Mouse (Mus musculus): ENCODE measurements around the gene Frmd4b. TPM values are rescaled to one million over a fixed set of nuclear protein-coding genes. Genes with fewer than 3 reads are reported as not detected.

Frmd4b gene
- total RNA-seq (2014; fragmentation: Nextera tagmentation) = 7.2 and 9.0 TPM in 2 replicates
- 2.8 and 5.6 TPM in 2 replicates for total RNA-seq (2017)

- ATAC-seq (replicated peaks; ENCODE audit: poor library complexity, severe bottlenecking) = peak; percentile 67
Measured at GRCm38 (mm10) chr6:97617266-97617743, at the start of gene Frmd4b. Gene Frmd4b, minus strand, starts transcription at chr6:97617541.

- ATAC-seq (replicated peaks; ENCODE audit: poor library complexity, severe bottlenecking) = no peak
Measured at GRCm38 (mm10) chr6:97666417-97666816, 49.1 kb upstream of the Frmd4b start.

- ATAC-seq (replicated peaks; ENCODE audit: poor library complexity, severe bottlenecking) = no peak
Measured at GRCm38 (mm10) chr6:97658921-97659320, 41.6 kb upstream of the Frmd4b start.

- no peak for ATAC-seq (replicated peaks; ENCODE audit: poor library complexity, severe bottlenecking)
Measured at GRCm38 (mm10) chr6:97655986-97656385, 38.6 kb upstream of the Frmd4b start.

GRCm38 (mm10) chr6:97647501-97647900, 30.2 kb upstream of the Frmd4b start:
- no peak for ATAC-seq (replicated peaks; ENCODE audit: poor library complexity, severe bottlenecking)

- ATAC-seq (replicated peaks; ENCODE audit: poor library complexity, severe bottlenecking) = no peak
Measured at GRCm38 (mm10) chr6:97623330-97623729, 6.0 kb upstream of the Frmd4b start.

- no peak for ATAC-seq (replicated peaks; ENCODE audit: poor library complexity, severe bottlenecking)
Measured at GRCm38 (mm10) chr6:97622236-97622635, 4.9 kb upstream of the Frmd4b start.

- ATAC-seq (replicated peaks; ENCODE audit: poor library complexity, severe bottlenecking) = peak; percentile 53
Measured at GRCm38 (mm10) chr6:97617774-97618173, 433 bp upstream of the Frmd4b start.

- peak; percentile 38; the same call in 1 of the 2 replicates for ATAC-seq (replicated peaks; ENCODE audit: poor library complexity, severe bottlenecking)
Measured at GRCm38 (mm10) chr6:97616658-97617265, 579 bp downstream of the Frmd4b start.

- ATAC-seq (replicated peaks; ENCODE audit: poor library complexity, severe bottlenecking) = no peak
Measured at GRCm38 (mm10) chr6:97615901-97616461, 1.4 kb downstream of the Frmd4b start.

GRCm38 (mm10) chr6:97614179-97614578, 3.2 kb downstream of the Frmd4b start:
- ATAC-seq (replicated peaks; ENCODE audit: poor library complexity, severe bottlenecking) = no peak

- ATAC-seq (replicated peaks; ENCODE audit: poor library complexity, severe bottlenecking) = no peak
Measured at GRCm38 (mm10) chr6:97612861-97613260, 4.5 kb downstream of the Frmd4b start.

- no peak for ATAC-seq (replicated peaks; ENCODE audit: poor library complexity, severe bottlenecking)
Measured at GRCm38 (mm10) chr6:97610051-97610450, 7.3 kb downstream of the Frmd4b start.

- ATAC-seq (replicated peaks; ENCODE audit: poor library complexity, severe bottlenecking) = no peak
Measured at GRCm38 (mm10) chr6:97607646-97608045, 9.7 kb downstream of the Frmd4b start.

GRCm38 (mm10) chr6:97595218-97595617, 22.1 kb downstream of the Frmd4b start:
- no peak for ATAC-seq (replicated peaks; ENCODE audit: poor library complexity, severe bottlenecking)

GRCm38 (mm10) chr6:97594589-97594988, 22.8 kb downstream of the Frmd4b start:
- ATAC-seq (replicated peaks; ENCODE audit: poor library complexity, severe bottlenecking) = no peak

GRCm38 (mm10) chr6:97590230-97590629, 27.1 kb downstream of the Frmd4b start:
- ATAC-seq (replicated peaks; ENCODE audit: poor library complexity, severe bottlenecking) = no peak

- ATAC-seq (replicated peaks; ENCODE audit: poor library complexity, severe bottlenecking) = no peak
Measured at GRCm38 (mm10) chr6:97589581-97589980, 27.8 kb downstream of the Frmd4b start.

GRCm38 (mm10) chr6:97589031-97589430, 28.3 kb downstream of the Frmd4b start:
- no peak for ATAC-seq (replicated peaks; ENCODE audit: poor library complexity, severe bottlenecking)

GRCm38 (mm10) chr6:97586606-97587005, 30.7 kb downstream of the Frmd4b start:
- ATAC-seq (replicated peaks; ENCODE audit: poor library complexity, severe bottlenecking) = no peak

- no peak for ATAC-seq (replicated peaks; ENCODE audit: poor library complexity, severe bottlenecking)
Measured at GRCm38 (mm10) chr6:97586024-97586423, 31.3 kb downstream of the Frmd4b start.

GRCm38 (mm10) chr6:97582748-97583147, 34.6 kb downstream of the Frmd4b start:
- no peak for ATAC-seq (replicated peaks; ENCODE audit: poor library complexity, severe bottlenecking)

Data from granulocyte monocyte progenitor cell, adult 5-6 weeks (primary cell).